Mouse (Mus musculus) embryo, embryonic 10 days (tissue): Measurements from ENCODE around the gene Pabpc1l.

Experiments used
- DNase-seq: peaks from one replicate; pipeline ENCODE4 v3.0.0-alpha.2; 2015; ENCODE audit warnings: low spot score

Gene Pabpc1l

DNA sequence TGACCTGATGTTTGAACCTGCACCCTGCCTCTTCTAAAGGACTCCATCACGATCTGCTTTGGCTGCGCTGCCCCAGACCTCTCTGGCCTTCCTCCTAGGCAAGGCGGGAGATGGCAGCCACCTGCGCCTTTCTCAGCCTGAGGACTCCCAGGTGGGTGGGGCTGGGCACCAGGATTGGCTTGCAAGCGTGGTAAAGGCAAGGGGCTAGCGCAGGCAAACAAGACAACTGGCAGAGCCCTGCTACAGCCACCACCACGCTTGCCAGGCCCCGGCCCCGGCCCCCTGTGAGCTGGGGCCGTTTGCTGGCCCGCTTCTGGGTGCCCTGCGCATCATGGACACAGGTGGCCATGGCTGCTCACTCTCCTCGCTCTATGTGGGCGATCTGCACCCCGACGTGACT lies at the start of gene Pabpc1l:
Pabpc1l (plus strand) TSS at position 301 of the 400 bp plus-strand sequence.
- DNase-seq = no peak

DNA sequence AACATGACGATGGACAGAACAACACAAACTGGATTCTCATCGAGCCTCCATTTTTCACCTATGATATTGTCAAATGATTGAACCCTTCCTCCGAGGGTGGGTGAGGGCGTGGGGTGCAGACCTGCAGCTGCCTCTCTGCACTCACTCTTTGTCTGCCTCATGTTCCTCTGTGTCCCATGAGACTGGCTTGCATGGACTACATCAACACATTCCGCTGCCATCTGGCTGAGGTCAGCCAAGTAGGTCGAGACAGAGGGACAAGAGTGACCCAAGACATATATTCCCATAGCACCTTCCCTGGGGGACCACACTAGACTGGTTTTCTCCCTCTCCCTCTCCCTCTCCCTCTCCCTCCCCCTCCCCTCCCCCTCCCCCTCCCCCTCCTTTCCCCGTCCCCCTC lies 48.8 kb upstream of the Pabpc1l start:
- DNase-seq = no peak

DNA sequence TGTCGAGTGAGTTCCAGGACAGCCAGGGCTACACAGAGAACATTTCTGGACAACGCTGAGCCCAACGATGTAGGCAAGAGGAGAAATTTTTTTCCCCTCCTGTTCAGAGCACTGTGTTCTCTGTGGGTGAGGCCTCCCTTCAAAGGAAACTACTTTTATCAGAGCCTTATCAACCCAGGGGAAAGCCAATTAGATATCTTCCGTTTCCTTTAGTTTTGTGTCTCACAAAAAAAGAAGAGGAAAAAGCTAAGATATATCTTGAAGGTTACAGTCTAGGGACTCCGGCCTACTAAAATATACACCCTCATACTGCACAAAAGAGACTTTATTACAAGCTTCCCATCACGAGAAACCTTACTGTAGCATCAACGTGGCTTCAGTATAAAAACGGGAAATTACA lies 38.0 kb upstream of the Pabpc1l start:
- no peak for DNase-seq

DNA sequence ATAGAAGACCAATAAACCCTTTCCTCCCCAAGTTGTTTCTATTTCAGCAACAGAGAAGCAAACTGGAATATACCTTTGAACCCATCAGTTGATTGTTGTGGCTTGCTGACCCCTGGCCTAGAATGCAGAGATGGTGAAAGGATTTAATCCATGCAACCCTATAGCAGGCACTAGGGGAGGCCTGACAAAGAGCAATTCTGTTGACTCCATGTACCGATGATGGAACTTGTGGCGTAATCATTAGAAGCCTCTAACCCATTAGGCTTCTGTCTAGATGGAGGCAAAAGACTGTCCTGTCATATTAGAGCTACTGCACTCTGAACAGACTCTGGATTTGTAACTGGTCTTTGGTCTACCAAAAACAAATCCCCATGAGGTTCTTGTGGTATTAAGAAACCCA lies 32.4 kb upstream of the Pabpc1l start:
- DNase-seq = no peak

DNA sequence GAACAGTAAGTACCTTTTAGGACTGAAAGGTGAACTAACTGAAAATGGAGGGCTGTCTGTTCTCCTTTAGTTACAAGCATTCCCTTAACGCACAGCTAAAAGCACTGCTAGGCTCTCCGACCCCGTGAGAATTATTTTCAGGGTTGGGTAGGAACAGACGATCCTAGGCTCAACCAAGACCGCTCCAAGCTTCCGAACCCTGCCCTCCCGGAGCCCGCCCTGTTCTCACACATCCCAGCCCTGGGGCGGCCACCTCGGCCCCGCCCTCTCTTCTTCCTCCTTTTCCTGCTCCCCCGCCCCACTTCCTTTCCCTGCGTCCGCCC lies 30.6 kb upstream of the Pabpc1l start, which contains the start of gene Ywhab:
Ywhab (plus strand) TSS at position 307 of the 323 bp plus-strand sequence.
- no peak for DNase-seq

DNA sequence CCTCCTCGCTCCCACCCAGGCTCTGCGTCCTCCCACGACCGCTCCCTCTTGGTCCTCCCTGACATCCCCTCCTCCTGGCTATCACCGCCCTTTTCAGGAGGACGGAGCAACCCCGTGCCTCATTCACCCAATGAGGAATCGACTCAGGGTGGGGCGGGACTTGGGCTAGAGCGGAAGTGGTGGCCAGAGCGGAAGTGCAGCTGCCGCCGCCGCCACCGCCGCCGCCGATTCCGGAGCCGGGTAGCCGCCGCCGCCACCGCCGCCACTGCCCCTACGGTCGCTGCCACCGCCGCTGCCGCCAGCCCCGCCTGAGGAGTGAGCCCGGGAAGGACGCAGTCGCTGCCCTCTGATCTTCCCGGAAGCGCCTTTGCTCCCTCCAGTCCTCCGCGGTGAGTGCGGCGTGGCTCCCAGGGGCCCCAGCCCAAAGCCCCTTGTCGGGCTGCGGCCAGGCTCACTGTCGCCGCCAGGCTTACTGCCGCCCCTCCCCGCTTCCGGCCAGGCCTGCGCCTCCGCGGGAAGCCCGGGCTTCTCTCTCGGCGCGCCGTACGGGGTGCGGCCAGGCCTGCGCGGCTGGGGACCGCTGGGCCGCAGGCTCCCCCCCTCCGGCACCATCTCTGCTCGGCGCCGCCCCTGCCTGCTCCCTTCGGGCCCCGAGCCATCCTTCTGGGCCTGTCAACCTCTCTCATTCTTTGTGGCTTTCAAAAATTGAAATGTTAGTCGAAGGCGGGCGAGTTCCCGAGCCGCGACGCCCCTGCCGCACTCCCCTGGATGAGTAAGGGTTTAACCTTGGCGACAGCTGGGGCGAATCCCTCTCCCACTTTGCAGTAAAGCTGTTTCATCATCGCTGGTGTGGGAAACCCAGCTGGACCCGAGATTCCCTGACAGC lies 30.0 kb upstream of the Pabpc1l start:
- peak; percentile 98 for DNase-seq

DNA sequence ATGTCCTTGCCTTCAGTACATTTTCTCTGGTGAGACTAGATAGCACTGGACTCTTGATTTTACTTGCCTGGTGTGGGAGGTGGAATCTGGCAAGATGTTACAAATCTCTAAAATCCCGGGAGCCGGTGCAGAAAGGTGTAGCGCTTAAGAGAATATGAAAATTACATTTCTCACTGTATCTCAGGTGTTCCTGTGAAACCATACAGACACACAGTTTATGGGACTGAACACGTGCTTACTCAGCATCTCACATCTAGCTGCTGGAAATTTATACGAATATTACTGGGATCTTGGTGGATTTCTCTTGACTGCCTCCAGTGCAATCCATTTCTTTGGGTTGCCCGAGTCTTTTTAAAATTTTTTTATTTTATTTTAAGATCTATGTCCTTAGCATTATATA lies 29.0 kb upstream of the Pabpc1l start:
- no peak for DNase-seq

DNA sequence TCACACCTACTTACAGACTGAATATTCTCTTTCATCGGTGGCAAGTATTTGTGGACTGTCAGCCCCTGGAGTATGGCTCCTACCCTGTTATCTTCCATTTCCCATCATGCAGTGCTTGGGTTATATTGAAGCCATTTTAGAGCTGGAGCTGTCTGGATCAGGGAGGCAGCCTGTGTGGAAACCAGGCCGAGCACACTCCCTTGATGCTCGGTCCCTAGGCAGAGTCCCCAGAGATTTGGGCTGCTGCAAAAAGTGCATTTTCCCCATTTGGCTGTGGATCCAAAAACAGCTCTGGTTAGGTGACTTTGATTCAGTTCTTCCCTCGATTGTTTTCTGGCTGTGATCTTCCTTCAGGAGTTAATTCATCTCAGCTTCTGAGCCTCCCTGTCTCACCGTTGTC lies 28.4 kb upstream of the Pabpc1l start:
- no peak for DNase-seq

DNA sequence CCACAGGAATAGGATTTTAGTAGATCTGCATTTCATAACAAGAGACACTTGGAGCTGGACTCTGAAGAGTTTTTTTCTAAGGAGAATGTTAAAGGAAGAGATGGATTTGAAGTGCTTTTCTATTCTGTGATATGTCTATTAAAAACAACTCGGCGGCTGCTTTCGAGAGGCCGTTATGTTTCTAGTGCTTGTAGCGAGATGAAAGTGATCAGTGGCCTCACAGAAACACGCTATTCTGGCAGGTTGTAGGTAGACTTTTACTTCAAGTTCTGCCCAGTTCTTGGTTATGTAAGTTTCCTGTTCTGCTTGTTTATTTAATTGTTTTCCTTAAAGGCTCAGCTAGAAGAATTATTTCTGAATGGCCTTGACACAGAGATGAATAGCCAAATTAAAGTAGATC lies 26.3 kb upstream of the Pabpc1l start:
- DNase-seq = no peak

DNA sequence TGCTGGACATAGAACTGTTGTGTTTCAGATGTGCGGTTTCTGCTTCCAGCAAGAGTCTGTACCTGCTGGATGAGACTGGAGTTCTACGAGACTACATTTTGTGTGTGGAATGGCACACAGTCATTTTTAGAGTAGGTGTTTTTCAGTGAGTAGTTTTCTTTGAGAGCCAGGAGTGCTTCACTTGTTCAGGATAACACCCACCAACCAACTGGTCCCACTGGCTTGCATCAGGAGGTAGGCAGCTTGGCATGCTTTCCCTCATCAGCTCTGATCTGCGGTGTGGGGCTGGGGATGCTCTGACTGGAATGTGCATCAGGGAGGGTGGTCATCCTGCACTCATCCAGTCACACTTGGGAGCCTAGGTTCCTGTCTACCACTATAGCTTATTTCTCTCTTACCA lies 22.6 kb upstream of the Pabpc1l start:
- no peak for DNase-seq

DNA sequence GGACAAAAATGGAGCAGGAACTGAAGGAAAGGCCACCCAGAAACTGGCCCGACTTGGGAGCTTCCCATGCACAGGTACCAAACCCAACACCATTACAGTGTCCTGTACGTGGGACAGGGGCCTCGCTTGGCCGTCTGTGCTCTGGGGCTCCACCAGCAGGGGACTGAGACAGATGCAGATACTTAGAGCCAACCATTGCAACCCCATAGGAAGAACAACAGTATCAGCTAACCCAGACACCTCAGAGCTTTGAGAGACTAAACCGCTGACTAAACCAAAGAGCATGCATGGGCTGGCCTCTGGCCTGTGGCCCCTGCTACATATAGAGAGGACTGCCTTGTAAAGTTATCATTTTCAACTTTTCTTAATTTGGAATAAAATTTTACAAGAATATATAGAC lies 20.7 kb upstream of the Pabpc1l start:
- DNase-seq = no peak

DNA sequence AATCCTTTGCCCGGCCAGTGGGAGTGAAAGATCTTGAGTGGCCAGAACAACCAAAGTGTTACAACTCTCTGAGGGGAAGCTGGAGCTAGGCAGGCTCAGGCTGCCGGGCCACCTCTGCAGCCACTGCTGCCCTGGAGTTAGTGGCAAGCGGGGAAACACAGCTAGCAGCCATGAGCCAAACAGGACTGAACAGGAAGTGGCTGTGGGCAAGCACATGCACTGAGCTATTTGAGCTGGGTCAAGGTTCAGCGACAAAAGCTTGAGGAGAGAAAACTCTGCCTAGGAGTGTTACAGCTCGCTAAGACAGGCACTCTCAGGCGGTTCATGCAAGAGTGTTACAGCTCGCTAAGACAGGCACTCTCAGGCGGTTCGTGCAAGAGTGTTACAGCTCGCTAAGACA lies 18.3 kb upstream of the Pabpc1l start:
- peak; percentile 26 for DNase-seq

DNA sequence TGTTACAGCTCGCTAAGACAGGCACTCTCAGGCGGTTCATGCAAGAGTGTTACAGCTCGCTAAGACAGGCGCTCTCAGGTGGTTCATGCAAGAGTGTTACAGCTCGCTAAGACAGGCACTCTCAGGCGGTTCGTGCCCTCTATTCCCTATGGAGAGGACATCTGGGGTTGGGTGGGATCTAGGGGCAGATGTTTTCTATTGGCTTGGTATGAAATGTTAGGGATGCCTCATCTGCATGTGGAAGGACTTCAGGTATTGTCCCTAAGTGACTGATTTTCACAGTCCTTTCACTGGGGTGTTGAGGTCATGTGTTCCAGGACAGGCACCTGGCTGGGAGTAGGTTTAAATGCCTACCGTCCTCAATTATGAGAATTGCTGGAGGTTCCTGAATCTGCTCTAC lies 17.7 kb upstream of the Pabpc1l start:
- DNase-seq = no peak

DNA sequence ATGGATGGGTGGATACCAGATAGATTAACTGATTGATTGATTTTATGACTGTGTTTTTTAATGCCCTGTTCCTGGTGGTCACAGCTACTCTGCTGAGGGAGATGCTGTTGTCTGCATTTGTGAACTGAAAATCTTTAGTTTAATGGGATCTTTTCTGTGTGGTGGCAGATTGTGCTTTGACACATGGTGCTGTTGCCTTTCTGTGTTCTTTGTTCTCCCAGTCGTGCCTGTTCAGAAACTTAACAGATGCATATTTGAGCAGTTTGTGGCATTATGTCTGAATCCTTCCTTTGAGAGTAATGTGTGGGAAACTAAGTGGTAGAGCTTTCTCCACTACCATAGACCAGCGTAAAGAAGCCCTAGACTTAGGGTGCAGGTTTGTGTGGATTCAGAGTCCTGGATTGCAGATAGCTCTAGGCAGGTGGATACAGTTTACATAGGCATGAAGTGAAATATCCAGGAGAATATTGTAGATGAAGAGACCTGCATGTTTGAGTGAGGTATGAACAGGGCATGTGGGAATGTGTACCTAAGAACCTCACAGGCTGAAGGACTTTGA lies 17.2 kb upstream of the Pabpc1l start:
- no peak for DNase-seq

DNA sequence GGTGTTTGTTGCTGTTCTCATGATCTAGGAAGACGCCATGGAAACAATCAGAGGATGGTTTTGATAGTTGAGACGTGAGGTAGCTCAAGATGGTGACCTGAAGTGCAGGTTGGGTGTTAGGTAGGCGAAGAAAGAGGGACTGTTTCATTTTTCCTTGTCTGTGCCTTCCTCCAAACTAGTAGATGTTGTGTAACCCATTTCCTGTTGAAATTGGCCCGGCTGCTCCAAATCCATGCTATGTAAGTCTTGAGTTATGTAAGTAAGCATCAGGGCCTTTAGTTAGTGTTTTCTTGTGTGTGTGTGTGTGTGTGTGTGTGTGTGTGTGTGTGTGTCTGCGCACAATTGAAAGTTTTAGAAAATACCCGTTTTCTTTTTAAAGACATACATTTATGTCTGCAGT lies 16.0 kb upstream of the Pabpc1l start:
- no peak for DNase-seq

DNA sequence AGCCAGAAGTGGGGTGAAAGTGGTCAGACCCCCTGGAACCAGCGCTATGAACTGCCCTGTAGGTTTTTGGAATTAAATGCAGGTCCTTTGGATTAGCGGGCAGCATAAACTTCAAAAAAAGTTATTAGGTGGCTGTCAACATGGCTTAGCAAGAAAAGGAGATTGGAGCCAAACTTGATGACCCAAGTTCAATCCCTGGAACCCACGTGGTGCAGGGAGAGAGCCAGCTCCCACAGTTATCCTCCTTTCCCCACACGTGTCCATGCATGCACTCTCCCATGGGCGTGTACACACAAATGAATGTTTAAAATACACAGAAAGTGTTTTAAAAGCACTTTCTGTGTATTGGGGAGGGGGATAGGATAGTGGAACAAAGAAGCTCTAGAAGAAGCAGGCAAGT lies 14.8 kb upstream of the Pabpc1l start:
- DNase-seq = no peak

DNA sequence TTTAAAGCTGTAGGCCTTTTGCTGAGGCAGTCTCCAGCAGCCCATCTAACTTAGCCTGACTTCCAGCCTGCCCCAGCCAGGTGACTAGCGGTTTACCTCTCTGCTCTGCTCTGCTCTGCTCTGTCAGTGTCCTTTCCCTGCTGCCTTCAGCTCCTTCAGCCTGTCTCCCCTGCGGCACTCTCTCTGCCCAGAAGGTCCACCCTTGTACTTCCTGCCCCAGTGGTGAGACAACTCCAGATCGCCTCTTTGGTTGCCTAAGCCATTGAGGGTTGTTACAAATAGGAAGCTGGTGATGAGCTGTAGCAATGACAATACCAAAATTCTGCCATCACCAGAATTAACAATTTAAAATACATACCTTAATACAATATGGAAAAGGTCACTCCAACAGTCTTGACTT lies 14.3 kb upstream of the Pabpc1l start:
- no peak for DNase-seq

DNA sequence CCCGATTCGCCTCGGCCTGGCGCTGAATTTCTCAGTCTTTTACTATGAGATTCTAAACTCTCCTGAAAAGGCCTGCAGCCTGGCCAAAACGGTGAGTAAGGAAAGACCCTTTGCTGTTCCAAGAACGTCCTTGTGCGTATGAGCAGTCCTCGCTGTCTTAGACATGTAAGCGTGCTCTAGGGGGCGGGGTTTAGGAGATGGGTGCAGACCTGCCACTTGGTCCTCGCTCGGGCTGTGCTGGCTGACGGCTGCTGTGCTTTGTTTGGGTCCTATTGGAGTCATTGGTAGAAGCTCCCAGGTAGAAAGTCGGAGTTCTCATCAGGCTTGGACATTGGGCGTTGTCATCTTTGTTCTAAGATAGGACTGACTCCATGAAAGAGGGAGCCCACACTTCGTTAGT lies 9.9 kb upstream of the Pabpc1l start:
- DNase-seq = no peak

DNA sequence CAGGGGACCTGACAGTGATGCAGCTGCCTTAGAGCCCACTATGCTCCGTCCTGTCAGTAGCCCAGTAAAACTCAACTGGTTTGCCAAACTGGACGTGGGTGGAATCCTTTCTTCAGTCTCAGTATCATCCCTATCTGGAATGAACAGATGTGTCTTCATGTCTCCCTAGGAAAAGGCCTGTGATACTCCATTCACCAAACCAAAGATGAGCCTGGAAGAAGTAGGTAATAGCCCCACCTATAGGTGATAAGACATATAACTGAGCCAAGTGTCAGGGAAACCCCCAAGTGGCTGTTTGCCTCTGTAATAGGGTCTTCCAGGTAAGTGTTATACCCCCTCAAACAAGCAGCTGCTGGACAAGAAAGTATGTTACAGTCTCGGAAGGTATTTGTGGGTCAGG lies 6.3 kb upstream of the Pabpc1l start:
- DNase-seq = no peak

DNA sequence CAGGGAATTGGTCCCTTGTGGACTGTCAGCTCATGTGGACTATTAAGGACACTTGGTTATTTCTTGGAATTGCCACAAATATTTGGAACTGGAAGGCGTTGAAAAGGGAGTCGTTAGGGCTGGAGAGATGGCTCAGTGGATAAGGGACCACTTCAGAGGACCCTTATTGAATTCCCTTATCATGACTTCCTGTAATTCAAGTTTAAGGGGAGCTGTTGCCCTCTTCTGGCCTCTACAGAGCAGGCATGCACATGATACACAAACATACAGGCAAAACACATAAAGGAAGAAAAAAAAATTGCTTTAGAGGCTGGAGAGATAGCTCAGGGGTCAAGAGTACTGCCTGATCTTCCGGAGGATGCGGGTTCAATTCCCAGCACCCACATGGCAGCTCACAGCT lies 5.3 kb upstream of the Pabpc1l start:
- DNase-seq = no peak

DNA sequence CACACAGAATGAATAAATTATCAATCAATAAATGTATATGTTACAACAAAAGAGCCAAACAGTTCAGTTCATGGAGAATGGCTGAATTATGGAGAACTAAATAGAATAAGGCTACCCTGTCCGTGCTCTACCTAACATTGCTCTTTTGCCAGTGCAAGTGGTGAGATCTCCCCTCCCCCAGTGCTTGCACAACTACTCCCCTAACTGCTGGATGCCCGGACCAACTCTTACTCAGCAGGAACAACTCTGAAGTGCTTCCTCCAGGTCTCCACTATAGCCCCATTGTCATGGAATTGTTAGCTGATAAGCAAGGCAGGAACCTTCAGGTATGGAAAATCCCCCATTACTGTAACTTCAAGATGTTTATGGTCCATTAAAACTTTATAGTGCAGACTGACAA lies 3.1 kb upstream of the Pabpc1l start:
- DNase-seq = no peak

DNA sequence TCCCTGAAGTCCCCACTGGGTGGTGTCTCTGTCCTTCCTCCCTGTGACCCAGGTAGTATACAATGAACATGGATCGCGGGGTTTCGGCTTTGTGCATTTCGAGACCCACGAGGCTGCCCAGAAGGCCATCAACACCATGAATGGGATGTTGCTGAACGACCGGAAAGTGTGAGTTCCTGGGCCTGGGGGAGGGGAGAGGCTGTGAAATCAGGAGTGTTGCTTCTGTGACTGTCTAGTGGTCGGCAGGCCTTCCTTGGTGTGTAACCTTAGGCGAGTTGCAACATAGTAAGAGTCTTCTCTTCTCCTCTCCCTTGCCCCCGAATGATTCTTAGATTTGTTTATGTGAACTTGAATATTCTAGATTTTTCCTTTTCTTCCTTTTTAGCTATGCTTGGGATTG lies 5.9 kb downstream of the Pabpc1l start:
- DNase-seq = no peak

DNA sequence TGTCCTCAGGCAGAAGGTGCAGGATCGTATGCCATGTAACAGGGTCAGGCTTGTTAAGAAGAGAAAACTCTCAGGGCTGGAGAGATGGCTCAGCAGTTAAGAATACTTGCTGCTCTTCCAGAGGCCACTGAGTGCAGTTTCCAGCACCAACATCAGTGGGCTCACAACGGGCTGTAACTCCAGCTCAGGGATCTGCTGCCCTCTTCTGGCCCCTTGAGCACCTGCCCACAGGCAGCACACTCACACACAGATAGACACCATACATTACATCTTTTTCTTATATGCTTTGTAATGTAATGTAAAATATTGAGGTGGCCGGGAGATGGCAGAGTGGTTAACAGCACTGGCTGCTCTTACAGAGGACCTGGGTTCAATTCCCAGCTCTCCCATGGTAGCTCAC lies 7.7 kb downstream of the Pabpc1l start:
- no peak for DNase-seq

DNA sequence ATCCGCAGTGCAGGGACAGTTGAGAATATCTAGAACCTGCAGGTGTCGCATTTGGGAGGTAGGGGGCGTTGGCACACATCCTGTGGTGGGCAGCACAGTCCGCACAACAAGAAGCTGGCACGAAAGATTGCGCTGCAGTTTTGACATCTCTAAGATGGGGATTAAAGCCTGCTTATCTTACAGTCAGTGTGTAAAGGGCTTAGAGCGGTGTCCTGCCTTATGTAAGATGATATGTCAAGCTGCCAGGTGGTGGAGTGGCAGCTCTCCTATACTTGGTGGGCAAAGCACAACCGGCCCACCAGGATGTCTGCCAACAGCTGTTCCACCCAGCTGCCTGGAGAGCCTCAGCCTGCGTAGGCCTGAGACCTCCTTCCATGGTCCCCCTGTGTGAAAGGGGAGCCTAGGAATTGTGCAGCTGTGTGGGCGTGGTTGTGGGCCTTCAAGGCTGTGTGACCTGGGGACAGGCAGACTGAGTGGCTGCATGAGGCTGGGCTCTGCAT lies 11.3 kb downstream of the Pabpc1l start:
- peak; percentile 13 for DNase-seq
